Mouse (Mus musculus): Measurements from ENCODE around the gene Ddo. TPM values are rescaled to one million over a fixed set of nuclear protein-coding genes. Genes with fewer than 3 reads are reported as not detected.

Ddo gene
- total RNA-seq (2023), result not detected

DNA sequence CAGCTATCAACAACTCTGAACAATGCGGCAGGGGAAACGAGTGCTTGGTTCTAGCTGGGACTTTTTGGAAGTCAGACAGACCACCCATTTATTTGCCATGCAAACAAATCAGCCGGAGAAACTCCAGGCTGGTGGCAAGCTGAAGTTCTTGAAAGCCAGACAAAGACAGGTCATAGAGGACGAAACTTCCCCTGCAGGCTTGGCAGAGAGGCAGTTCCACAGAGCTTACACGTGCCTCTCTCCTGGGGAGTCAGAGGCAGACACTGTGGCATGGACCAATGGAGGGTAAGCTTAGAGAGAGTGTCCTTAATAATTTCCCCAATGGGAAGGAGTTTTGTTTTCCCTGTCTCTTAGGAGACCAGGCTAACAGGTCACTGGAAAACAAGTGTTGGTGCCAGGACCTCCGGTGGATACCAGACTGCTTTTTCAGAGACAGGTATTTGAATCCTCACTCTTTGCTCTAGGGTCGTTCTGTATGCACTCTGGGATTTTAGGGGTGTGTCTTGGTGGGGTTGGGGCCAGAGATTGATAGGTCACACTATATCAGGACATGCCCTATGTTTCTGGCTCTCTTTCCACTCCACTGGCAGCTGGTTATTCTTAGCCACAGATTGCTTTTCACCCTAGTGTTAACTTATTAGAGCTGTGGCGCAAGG lies at the start of gene Ddo:
Gene Ddo, plus strand, starts transcription at position 356 of the 656 bp plus-strand sequence.

DNA sequence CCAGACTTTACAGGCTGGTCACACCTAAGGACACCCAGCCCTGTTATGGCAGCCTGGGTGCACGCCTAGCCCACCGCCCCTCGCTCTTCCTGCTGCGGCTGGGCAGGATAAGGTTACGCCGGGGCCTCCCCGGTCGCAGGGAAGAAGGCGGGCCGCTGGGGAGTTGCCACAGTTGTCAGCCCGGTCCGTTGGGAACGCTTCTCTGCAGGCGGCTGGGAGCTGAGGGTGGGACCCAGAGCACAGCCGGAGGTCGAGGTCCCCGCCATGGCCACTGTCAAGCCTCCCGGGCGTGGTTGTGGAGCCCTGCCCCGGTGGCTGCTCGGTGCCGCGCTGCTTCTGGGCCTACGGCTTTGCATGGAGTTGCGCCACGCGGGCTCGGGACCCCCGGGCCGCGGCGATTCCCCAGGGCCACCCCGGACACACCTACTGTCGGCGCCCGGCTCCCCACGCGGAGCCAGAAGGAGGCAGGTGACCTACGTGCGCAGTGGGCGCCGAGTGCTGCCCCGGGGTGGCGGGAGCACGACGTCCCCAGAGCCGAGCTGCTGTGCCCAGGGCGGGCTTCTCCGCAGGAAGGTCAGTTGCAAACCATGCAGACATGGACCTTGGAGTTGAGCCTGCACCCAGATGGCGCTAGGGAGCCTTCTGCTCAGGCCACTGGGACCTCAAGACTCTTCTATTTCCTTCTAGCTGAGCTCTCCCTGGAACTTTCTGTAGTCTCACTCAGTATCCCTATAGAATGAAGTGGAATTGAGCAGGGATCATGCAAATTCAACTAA lies 53.5 kb downstream of the Ddo start, which contains the start of gene Mettl24:
Gene Mettl24, plus strand, starts transcription at position 191 of the 776 bp plus-strand sequence.

Other genes with a start within 250 kb of the Ddo start
- gene Slc22a16, start 59.7 kb upstream of the Ddo start, total RNA-seq (2023), result not detected
- gene Mettl24, start 53.3 kb downstream of the Ddo start, total RNA-seq (2023), result not detected